Mouse (Mus musculus) spleen, adult 2 months (tissue): ENCODE data around the gene Kazn.

Source experiments
- CTCF ChIP-seq: fragments of 200-500 bp; IDR thresholded peaks from 2 replicates; pipeline ENCODE4 v1.5.1; 2011; ENCODE audit warnings: mild to moderate bottlenecking, inconsistent platforms; ENCODE audit not compliant: insufficient read depth, insufficient read length, insufficient replicate concordance; ENCODE audit errors: extremely low read depth
- POLR2A ChIP-seq: fragments of 200-500 bp; IDR thresholded peaks from 2 replicates; pipeline ENCODE4 v1.6.1; 2011; ENCODE audit warnings: low read depth, low read length, inconsistent platforms

DNA sequence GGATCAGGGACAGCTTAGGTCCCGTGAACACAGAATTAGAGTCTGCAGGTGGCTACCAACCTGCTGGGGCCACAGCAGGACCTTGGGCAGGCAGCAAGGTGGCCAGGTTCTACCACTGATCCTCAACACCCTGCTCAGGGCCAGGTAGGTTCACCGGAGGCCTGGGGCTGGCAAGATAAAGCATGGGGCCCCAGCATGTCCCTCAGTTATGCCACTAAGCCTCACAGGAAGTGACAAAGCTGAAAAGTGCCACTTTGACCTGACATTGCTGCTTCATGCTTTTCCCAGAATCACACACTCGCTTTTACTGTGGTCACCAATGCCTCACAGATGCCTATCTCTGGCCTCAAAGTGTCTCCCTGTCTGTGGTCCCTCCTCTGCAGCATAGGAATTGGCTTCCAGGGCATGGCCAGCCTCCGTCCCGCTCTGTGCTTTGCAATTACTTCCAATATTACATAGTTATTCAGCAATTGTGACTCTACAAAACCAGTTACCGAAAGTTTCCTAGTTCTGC is 111.9 kb downstream of the Kazn start:
- TF ChIP-seq CTCF (no peak), POLR2A (no peak)
